Mouse (Mus musculus): ENCODE measurements around the gene Zfp423.

GRCm38 (mm10) chr8:87689192-87689591 is 270.2 kb downstream of the Zfp423 start:
- no peak for TF ChIP-seq CTCF (conservative IDR thresholded peaks at IDR 0.05; ENCODE audit: low read length)
- no peak for TF ChIP-seq POU5F1 (IDR thresholded peaks at IDR 0.05; ENCODE audit: borderline replicate concordance, low read length)
